Mouse (Mus musculus) liver, adult 2 months (tissue): Measurements from ENCODE around the gene Slc7a8.

Experiments used
- CTCF ChIP-seq: fragments of 200-500 bp; IDR thresholded peaks from 2 replicates; pipeline ENCODE4 v1.5.1; 2011; ENCODE audit warnings: low read depth, low read length, control low read depth
- POLR2A ChIP-seq: fragments of 200-500 bp; IDR thresholded peaks from 2 replicates; pipeline ENCODE4 v1.6.1; 2011; ENCODE audit warnings: low read length, control low read depth; ENCODE audit not compliant: insufficient read depth; ENCODE audit errors: extremely low read depth

- TF ChIP-seq POLR2A = no peak
- TF ChIP-seq CTCF = no peak
Observed at GRCm38 (mm10) chr14:54706589-54707320, 75.0 kb downstream of the Slc7a8 start.
